Mouse (Mus musculus): ENCODE results near the gene Sdhaf4.

Gene Sdhaf4

DNA sequence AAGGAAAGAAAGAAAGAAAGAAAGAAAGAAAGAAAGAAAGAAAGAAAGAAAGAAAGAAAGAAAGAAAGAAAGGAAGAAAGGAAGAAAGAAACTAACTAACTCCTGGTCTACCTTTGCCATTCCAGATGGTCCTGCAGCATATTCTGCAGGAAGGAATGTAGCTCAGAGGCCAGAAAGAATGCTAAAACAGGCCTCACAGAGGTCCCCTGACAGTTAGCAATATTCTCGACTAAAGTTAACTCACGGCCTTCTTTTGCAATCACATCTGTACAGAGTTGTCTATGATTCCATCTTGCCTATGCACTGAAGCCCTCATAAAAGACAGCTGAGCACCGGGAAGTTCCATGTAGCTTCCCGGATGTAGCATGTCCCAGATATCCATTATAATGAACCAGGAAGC is 49.9 kb downstream of the Sdhaf4 start:
- DNase-seq (ENCODE audit: low spot score), result no peak

DNA sequence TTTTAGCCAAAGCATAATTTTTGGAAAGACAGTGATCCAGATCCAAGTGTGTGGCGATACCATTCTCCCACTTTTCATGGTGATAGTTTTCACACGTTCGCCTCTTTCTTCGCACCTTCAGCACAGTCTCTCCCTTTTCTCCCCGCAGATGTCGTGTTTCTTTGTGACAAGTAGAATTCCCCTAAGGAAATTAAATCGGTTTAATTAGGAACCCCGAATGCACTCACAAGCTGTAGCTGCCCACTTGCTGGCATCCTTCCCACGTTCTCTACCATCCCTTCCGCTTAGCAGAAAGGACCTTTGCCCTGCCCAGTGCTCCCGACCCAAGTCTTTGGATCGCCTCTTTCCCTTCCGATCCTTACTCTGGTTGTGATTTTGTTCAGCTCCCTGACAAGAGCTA is 51.5 kb downstream of the Sdhaf4 start:
- DNase-seq (ENCODE audit: low spot score), result no peak

DNA sequence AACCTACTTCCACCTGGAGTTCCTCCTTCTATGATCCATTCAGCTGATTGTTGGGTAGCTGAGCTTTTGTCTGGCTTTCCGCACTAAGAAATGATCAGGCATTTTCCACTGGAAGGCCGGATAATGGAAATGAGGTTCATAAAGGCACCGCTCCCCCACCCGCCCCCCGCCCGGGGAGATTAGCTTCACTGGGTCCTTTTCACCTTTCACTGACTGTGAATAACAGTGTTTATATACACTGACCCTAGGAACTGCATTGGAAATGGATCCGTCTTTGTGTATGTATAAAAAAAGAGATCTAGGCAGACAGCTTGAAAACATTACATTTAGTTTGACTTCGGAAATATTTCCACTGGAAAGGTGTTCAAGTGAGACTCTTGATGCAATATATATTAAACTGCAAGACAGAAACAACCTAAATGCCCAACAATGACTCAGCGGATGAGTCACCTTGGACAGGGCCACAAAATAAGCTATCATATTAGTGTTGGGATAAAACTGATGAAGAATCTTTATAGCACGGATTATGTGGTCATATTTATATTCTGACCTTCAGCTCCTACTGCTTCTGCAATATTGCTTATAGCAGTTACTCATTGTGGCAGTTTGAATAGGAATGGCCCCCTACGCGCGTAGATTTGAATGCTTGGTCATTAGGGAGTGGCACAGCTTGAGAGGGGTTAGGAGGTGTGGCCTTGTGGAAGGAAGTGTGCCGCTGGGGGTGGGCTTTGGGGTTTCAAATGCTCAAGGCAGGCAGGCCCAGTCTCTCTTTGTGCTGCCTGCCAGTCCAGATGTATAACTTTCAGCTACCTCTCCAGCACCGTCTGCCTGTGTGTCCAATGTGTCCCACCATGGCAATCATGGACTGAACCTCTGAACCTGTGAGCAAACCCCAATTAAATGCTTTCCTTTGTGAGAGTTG is 56.4 kb downstream of the Sdhaf4 start:
- DNase-seq (ENCODE audit: low spot score), result no peak

DNA sequence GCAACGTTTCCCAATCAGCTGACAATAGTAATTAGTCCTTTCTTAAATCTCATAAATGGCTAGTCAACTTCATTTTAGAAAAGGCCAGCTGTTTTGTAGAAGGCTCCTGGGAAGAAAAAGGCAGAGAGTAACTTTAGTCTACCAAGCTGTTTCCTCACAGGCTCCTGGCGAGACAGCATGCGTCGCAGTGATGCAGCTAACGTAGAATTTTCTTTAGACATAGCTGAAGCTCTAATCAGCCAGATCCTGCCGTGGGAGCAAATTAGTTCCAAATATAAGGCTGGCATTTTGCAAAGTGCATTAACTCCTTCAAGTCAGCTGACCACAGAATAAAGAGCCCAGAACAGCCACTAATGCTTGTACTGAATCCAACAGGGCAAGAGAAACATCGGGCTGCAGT is 57.2 kb downstream of the Sdhaf4 start:
- DNase-seq (ENCODE audit: low spot score), result no peak
